In the genomic region with DNA sequence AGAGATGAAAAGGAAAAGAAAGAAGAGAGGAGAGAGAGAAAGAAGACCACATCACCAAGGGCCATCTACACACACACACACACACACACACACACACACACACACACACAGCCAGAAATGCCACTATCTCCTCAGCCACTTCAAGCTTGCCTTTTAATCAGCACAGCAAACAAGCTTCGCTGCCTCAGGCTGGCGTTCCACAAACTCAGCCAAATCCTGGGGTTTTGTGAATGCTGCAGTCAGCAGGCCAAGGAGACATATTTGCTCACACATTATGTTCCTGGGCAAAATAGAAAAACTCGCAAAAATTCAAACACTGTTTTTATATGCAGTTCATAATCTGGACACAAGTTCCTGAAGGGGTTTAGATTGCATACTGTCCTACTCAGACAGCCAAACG, we compare ENCODE assay signal across 10 mouse cellular contexts.
A peak's percentile ranks its signal among the peaks of the same experiment; 100 is the strongest.
DNase-seq lines count a peak whose midpoint lies in the region; ATAC-seq lines count a peak whose summit lies in the region.
"Had no signal": no experiment of that assay in that cellular context is flagged by ENCODE, and none has a peak within 500 bp of the region (broad histone marks: within the 10 kb centered on the region; RNA-seq: fewer than 3 reads in every experiment).

No protein-coding gene starts in this region.

- 72% methylated on average over 4 of the region's 4 CpGs for WGBS in forebrain, embryonic 13.5 days
- 83% methylated on average over 4 of the region's 4 CpGs for WGBS in forebrain, embryonic 10.5 days
- 69% methylated on average over 4 of the region's 4 CpGs for WGBS in kidney, embryonic 16.5 days
- 44% methylated on average over 4 of the region's 4 CpGs for WGBS in stomach, embryonic 15.5 days

- ATAC-seq in forebrain, embryonic 13.5 days = peak; percentile 19; the same call in 1 of the 2 replicates
- no peak for ATAC-seq in kidney, embryonic 16.5 days (ENCODE audit: low FRiP score, low TSS enrichment)
- peak; percentile 27; the same call in 1 of the 2 replicates for ATAC-seq in stomach, embryonic 15.5 days (ENCODE audit: insufficient read depth, low FRiP score, low read depth)

- H3K27me3 ChIP-seq in forebrain, embryonic 13.5 days = no peaks in the 10 kb centered on the region
- no peaks in the 10 kb centered on the region for H3K27me3 ChIP-seq in forebrain, embryonic 10.5 days (ENCODE audit: poor library complexity, severe bottlenecking)
- no peaks in the 10 kb centered on the region for H3K27me3 ChIP-seq in kidney, embryonic 16.5 days (ENCODE audit: insufficient read depth, low read length)
- H3K27me3 ChIP-seq in stomach, embryonic 15.5 days (replicated peaks) = no peaks in the 10 kb centered on the region
- H3K27me3 ChIP-seq: midbrain, embryonic 12.5 days had no signal

- no peak overlapping the region for H3K27ac ChIP-seq in forebrain, embryonic 13.5 days
- no peak overlapping the region for H3K27ac ChIP-seq in forebrain, embryonic 10.5 days
- no peak overlapping the region for H3K27ac ChIP-seq in kidney, embryonic 16.5 days (ENCODE audit: low read length)
- no peak overlapping the region for H3K27ac ChIP-seq in stomach, embryonic 15.5 days

- H3K4me1 ChIP-seq in forebrain, embryonic 13.5 days = peaks cover 26% of the 10 kb centered on the region
- H3K4me1 ChIP-seq in forebrain, embryonic 10.5 days = peaks cover 50% of the 10 kb centered on the region
- peaks cover 38% of the 10 kb centered on the region for H3K4me1 ChIP-seq in kidney, embryonic 16.5 days (ENCODE audit: insufficient read depth, low read length)
- H3K4me1 ChIP-seq in stomach, embryonic 15.5 days = peaks cover 7% of the 10 kb centered on the region

- no peaks in the 10 kb centered on the region for H3K9me3 ChIP-seq in forebrain, embryonic 13.5 days (replicated peaks)
- no peaks in the 10 kb centered on the region for H3K9me3 ChIP-seq in forebrain, embryonic 10.5 days
- no peaks in the 10 kb centered on the region for H3K9me3 ChIP-seq in kidney, embryonic 16.5 days (ENCODE audit: low read length)
- no peaks in the 10 kb centered on the region for H3K9me3 ChIP-seq in stomach, embryonic 15.5 days
- H3K9me3 ChIP-seq: midbrain, embryonic 12.5 days had no signal

- H3K36me3 ChIP-seq in forebrain, embryonic 13.5 days (ENCODE audit: poor library complexity, severe bottlenecking) = no peaks in the 10 kb centered on the region
- no peaks in the 10 kb centered on the region for H3K36me3 ChIP-seq in forebrain, embryonic 10.5 days (replicated peaks)
- H3K36me3 ChIP-seq in kidney, embryonic 16.5 days (ENCODE audit: insufficient read depth, low read length) = no peaks in the 10 kb centered on the region
- no peaks in the 10 kb centered on the region for H3K36me3 ChIP-seq in stomach, embryonic 15.5 days
- H3K36me3 ChIP-seq: midbrain, embryonic 12.5 days had no signal

- H3K9ac ChIP-seq in forebrain, embryonic 13.5 days = no peak overlapping the region
- H3K9ac ChIP-seq in kidney, embryonic 16.5 days (replicated peaks; ENCODE audit: low read length) = no peak overlapping the region
- no peak overlapping the region for H3K9ac ChIP-seq in stomach, embryonic 15.5 days
- H3K9ac ChIP-seq: midbrain, embryonic 12.5 days had no signal

- H3K4me2 ChIP-seq in forebrain, embryonic 13.5 days = no peak overlapping the region
- H3K4me2 ChIP-seq in kidney, embryonic 16.5 days (replicated peaks; ENCODE audit: low read depth, low read length) = no peak overlapping the region
- no peak overlapping the region for H3K4me2 ChIP-seq in stomach, embryonic 15.5 days
- H3K4me2 ChIP-seq: midbrain, embryonic 12.5 days had no signal

- DNase-seq in forebrain, embryonic 10.5 days (ENCODE audit: extremely low spot score, low spot score) = no peak
- peak; percentile 37 for DNase-seq in kidney, adult 18-20 months
- DNase-seq in right cerebral cortex, postnatal 4 days = peak; percentile 13
- no peak for DNase-seq in right cerebral cortex, postnatal 36 days (ENCODE audit: low spot score in 2 of 2)
- no peak for DNase-seq in thymus, postnatal 14 days
- DNase-seq: B cell, adult 2 months had no signal

- H3K4me3 ChIP-seq in forebrain, embryonic 13.5 days = no peak overlapping the region
- no peak overlapping the region for H3K4me3 ChIP-seq in forebrain, embryonic 10.5 days
- H3K4me3 ChIP-seq in kidney, embryonic 16.5 days (ENCODE audit: low read length) = no peak overlapping the region
- H3K4me3 ChIP-seq in stomach, embryonic 15.5 days (replicated peaks) = no peak overlapping the region
- H3K4me3 ChIP-seq: midbrain, embryonic 12.5 days had no signal

Comparison
In these comparisons a context has a peak if more than half of its experiments do, and no peak if none do; other contexts are left out.
1. DNase-seq: peak in kidney, adult 18-20 months (single experiment) and right cerebral cortex, postnatal 4 days (single experiment); none in forebrain, embryonic 10.5 days (single experiment), right cerebral cortex, postnatal 36 days (0 of 2) and thymus, postnatal 14 days (single experiment).